Mouse (Mus musculus): ENCODE results near the gene Efna2. TPM values are rescaled to one million over a fixed set of nuclear protein-coding genes. Genes with fewer than 3 reads are reported as not detected.

Gene Efna2
- total RNA-seq, 2 experiments from 2014 or later: 0.23 to 0.73 TPM

DNA sequence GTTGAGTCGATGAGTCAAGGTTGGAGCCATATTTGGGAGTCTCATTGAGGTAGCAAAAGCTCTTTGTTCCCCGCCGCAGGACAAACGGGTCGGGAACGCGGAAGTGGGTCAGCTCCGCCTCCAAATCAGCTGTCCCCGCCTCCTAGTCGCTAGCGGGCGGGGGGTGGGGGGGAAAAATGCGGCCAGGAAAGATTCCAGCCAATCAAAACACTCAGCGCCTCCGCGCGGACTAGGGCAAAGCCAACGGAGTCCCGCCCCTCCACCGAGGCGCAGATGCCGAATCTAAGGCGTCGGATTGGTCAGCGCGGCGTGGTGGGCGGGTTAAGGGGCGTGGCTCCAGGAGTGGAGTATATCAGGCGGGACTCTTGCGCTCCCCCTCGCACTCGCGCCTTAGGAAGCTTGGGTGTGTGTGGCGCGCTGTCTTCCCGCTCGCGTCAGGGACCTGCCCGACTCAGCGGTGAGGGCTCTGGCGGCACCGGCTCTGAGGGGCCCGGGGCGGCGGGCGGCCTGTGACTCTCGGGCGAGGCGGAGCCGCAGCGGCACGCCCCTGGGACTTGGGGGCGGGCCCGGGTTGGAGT lies 11.7 kb upstream of the Efna2 start:
- Histone ChIP-seq H3K27ac (peak overlapping the region; percentile 99), H3K4me3 (peak overlapping the region; percentile 99)
- intact Hi-C loops (cut with DNase I): no loop called here
- DNase-seq: peak; percentile 99
- TF ChIP-seq CTCF (IDR thresholded peaks at IDR 0.05): no peak

DNA sequence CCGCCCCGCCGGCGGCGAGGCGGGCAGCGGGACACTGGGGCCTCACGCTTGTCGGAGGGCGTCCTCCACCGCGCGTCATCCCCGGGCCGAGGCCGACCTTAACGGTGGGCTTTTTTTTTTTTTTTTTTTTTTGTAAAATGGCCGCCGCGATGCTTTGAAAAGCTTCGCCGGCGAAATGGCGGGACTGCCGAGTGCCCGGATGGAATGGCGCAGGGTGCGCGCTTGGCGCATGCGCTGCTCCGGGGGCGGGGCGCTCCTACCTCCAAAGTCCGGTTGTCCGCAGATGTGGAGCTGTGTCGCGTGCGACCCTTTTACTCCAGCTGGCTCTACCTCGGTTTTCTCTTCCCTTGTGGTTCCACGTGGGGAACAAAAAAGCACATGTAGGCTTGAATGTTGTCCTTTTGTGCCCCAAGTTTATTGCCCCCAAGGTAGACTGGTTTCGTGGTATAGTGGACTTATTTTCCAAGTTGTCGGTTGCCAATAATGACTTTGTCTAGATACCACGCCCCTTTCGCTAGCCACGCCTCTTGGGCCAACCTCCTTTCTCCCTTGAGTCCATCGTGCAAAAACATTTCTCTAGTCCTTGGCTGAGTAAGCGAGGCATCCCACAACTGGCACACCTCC lies 11.1 kb upstream of the Efna2 start:
- intact Hi-C loops (cut with DNase I): no loop called here
- no peak for TF ChIP-seq CTCF (IDR thresholded peaks at IDR 0.05)
- H3K27ac ChIP-seq: peak overlapping the region; percentile 99
- peak overlapping the region; percentile 99 for H3K4me3 ChIP-seq
- peak; percentile 96 for DNase-seq

DNA sequence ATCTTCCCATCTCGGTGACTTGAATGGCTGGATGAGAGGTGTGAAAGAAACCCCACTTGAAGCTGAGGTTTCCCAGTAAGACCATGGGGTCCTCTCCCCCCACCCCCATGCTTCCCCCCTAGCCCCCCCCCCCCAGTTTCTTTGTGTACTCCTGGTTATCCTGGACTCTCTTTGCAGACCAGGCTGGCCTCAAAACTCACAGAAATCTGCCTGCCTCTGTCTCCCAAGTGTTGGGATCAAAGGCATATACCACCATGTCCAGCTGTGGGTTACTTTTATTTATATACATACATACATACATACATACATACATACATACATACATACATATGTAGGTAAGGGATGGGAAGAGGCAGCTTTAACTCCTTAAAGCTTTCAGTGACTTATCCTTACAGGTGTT lies 10.2 kb upstream of the Efna2 start:
- intact Hi-C loops (cut with DNase I): no loop called here
- Histone ChIP-seq H3K4me3 (peak overlapping the region; percentile 99), H3K27ac (peak overlapping the region; percentile 99)
- TF ChIP-seq CTCF (IDR thresholded peaks at IDR 0.05): no peak
- DNase-seq: no peak

DNA sequence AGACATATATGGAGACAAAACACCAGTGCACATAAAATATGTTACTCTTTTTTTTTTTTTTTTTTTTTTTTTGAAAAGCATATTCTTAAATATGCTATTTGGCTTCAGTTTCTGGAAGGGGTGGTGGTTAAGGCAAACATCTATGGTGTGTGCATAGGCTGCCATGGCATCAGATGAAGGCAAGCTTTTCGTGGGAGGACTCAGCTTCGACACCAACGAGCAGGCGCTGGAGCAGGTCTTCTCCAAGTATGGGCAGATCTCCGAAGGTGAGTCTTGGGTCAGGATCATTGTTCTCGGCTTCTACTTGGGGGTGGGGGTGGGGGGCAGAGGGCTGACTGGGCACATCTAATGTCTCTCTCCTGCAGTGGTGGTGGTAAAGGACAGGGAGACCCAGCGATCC lies 9.6 kb upstream of the Efna2 start:
- no peak for TF ChIP-seq CTCF (IDR thresholded peaks at IDR 0.05)
- Histone ChIP-seq H3K27ac (no peak overlapping the region), H3K4me3 (no peak overlapping the region)
- intact Hi-C loops (cut with DNase I): no loop called here
- no peak for DNase-seq

DNA sequence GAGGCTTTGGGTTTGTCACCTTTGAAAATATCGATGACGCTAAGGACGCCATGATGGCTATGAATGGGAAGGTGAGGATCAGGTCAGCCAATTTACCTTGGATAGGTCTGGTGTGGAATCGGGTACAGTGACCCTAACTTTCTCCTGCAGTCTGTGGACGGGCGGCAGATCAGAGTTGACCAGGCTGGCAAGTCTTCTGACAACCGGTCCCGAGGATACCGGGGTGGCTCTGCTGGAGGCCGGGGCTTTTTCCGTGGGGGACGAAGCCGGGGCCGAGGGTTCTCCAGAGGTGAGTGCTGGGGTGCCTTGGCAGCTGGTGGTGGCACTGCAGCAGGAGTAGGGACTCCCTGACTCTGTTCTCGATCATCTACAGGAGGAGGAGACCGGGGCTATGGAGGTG lies 9.2 kb upstream of the Efna2 start:
- TF ChIP-seq CTCF (IDR thresholded peaks at IDR 0.05): no peak
- intact Hi-C loops (cut with DNase I): no loop called here
- Histone ChIP-seq H3K4me3 (no peak overlapping the region; the same call in 1 of the 2 replicates), H3K27ac (no peak overlapping the region)
- DNase-seq: no peak

DNA sequence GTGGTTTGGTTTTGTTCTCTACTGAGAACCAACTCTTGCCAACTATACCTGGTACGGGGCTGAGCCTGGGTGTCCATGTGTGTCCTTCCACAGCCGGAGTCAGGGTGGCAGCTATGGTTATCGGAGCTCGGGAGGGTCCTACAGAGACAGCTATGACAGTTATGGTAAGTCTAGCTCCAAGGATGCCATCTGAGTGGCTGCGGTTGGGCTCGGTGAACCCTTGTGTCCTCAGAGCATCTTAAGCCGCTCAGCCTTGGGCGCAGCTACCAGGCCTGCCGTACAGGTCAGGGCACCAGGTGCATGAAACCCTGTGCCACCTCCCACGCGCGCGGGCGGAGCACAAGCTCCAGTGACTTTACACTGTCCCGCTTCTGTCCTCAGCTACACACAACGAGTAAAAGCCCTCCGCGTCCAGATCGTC lies 8.7 kb upstream of the Efna2 start:
- Histone ChIP-seq H3K27ac (no peak overlapping the region), H3K4me3 (no peak overlapping the region)
- no peak for DNase-seq
- no peak for TF ChIP-seq CTCF (IDR thresholded peaks at IDR 0.05)
- intact Hi-C loops (cut with DNase I): no loop called here

DNA sequence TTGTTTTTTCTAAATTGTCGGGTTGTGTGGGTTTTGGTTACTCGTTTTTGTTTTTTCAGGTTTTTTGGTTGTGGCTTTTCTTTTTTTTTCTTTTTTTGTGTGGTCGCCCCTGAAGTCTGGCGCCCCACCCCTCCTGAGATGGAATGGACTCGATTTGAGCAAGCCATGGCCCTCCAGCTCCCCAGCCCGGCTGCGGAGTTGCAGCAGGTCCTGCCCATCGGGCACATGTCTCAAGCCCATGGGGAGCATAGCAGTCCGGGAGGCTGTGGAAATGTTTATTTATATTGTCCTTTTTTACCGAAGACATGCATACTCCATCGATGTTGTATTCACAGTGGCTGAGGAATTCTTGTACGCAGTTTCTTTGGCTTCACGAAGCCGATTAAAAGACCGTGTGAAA lies 8.0 kb upstream of the Efna2 start:
- no peak for TF ChIP-seq CTCF (IDR thresholded peaks at IDR 0.05)
- intact Hi-C loops (cut with DNase I): no loop called here
- H3K27ac ChIP-seq: no peak overlapping the region; the same call in 1 of the 2 replicates
- H3K4me3 ChIP-seq: no peak overlapping the region
- DNase-seq: no peak

DNA sequence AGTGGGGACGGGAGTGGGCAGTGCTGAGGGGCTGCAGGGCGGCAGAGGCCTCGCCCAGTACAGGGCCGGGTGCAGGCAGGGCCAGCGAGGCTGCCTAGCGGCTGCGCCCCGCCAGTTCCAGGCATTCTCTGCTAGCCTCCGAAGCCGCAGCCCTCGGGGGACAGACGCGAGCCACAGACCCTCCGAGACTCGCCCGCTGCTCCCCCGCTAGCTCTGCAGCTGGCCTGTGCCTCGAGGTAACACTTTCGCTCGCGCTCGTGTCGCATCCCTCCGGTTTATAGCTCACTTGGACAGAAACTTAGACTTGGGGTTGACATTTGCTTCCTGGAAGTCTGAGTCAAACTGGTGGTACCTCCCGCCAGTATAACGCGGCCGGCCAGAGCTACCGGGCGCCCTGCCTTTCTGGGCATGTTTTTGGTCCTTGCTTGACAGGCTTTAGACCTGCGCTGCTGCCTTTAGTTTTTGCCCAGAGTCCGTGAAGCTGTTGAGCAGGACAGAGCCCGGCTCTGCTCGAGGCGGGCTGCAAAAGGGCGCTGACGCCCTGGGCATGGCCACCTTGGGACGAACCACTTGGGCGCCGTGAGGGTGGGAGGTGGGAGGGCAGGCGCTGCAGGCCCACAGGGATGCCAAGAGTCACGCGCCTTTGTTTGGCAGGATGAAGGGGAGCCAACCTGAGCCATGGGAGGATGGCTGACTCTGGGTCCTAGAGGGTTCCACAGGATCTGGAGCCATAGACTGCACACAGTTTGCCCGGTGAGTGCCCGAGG lies 7.3 kb upstream of the Efna2 start:
- H3K4me3 ChIP-seq: peak overlapping the region; percentile 87
- DNase-seq: no peak
- no peak for TF ChIP-seq CTCF (IDR thresholded peaks at IDR 0.05)
- intact Hi-C loops (cut with DNase I): no loop called here
- peak overlapping the region; percentile 98 for H3K27ac ChIP-seq

DNA sequence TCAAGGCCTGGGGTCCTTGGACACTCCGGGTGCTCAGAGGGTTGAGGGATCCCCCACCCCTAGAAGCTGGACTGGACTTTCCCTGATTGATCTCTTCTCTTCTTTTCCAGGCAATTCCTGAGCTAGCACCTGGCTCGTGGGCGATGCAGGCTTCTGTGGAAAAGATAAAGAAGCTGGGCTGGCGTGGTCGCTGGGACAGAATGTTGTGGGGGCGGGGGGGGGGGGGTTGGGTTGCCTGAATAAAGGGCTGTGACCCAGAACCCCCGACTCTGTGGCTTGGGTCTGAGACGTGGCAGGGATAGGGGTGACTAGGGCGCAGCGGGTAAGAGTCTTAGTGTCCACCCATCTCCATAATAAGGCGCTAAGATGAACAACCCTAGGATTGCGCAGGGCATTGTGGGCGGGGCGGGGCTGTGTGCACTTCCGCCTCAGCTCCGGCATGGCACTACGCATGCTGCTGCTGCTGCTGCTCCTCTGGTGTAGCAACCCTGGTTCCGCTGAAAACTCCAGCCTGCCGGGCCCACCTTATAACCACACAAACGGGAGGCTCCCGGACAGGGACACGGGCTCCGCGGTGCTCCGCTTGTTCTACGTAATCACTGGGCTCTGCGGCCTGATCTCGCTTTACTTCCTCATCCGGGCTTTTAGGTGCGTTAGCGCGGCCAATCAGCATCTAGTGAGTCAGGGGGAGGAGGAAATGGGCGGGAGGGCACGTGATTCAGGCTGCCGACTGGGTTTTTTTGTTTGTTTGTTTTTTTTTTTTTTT lies 6.6 kb upstream of the Efna2 start, which contains the start of gene 1600002K03Rik:
TSS of gene 1600002K03Rik (plus strand) at position 418 of the 766 bp plus-strand sequence.
- no peak for TF ChIP-seq CTCF (IDR thresholded peaks at IDR 0.05)
- peak; percentile 91 for DNase-seq
- H3K4me3 ChIP-seq: peak within 1 kb of the TSS; percentile 87
- intact Hi-C loops (cut with DNase I): no loop called here
- H3K27ac ChIP-seq: peak within 1 kb of the TSS; percentile 98

DNA sequence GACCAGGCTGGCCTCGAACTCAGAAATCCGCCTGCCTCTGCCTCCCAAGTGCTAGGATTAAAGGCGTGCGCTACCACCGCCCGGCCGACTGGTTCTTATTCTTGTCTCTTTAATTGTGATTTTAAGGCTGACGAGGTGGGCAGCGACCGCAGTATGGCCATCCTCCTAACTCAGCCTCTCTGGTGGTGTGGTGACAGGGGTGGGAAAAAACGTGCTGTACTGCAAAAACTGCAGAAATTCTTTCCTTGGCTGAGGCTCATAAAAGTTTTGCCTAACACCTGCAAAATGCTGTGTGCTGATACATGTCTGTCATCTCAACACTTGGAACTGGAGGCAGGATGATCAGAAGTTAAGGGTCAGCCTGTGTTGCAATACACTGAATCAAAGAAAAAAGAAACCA lies 5.9 kb upstream of the Efna2 start:
- Histone ChIP-seq H3K27ac (peak overlapping the region; percentile 98), H3K4me3 (peak overlapping the region; percentile 87)
- no peak for DNase-seq
- intact Hi-C loops (cut with DNase I): no loop called here
- TF ChIP-seq CTCF (IDR thresholded peaks at IDR 0.05): no peak

DNA sequence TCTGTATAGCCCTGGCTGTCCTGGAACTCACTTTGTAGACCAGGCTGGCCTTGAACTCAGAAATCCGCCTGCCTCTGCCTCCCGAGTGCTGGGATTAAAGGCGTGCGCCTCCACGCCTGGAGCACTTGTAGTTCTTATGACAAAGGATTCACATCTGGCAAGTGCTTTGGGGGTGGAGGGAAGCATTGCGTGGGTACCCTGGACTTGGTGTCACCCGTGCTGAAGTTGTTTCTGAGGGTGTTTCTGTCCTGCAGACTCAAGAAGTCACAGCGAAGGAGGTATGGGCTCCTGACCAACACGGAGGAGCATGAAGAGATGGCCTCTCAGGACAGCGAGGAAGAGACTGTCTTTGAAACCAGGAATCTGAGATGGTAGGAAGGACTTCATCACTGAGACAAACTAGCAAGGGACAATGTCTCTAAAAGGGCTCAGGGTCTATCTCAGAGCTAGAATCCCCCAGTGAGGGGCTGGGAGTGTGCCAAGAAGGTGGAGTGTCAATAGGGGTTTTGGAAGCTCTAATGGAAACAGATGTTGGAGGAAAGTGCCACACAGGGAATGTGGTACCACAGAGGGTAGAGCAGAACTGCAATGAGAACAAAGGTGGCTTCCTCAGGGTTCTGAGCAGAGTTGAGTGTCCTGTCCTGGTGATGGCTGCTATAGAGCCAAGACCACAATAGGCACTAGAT lies 5.2 kb upstream of the Efna2 start:
- Histone ChIP-seq H3K4me3 (no peak overlapping the region), H3K27ac (no peak overlapping the region)
- no peak for DNase-seq
- TF ChIP-seq CTCF (IDR thresholded peaks at IDR 0.05): no peak
- intact Hi-C loops (cut with DNase I): no loop called here

DNA sequence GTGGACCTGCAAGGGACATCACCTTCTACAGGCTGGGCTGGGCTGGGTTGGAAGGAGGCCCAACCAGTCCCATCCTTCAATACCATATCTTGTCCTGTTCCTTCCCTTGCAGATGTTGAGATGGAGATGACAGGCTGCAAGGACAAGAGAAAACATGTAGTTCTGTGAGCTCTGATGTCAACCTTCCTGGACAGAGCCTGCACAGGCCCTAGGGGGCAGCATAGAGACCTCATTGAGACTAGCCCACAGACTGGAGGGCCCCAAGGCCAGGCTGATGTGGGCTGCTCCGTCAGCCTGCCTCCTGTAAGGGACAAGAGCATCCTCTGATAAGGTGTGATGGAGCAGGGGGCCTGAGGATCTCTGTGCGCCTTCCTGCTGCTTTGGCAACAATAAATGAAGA lies 4.6 kb upstream of the Efna2 start:
- intact Hi-C loops (cut with DNase I): loop anchor here (1.0 kb wide), 2 partner anchors 25 to 71 kb away; no protein-coding TSS in a partner anchor
- H3K4me3 ChIP-seq: no peak overlapping the region
- DNase-seq: no peak

More for the DNA sequence above, 4.6 kb upstream of the Efna2 start:
- H3K27ac ChIP-seq: no peak overlapping the region
- TF ChIP-seq CTCF (IDR thresholded peaks at IDR 0.05): peak; percentile 51

Measured in gastrocnemius, adult 2 months (tissue).